Mouse (Mus musculus): ENCODE measurements around the gene Ffar2.

Gene Ffar2

GRCm38 (mm10) chr7:30820854-30821445 lies 2.6 kb downstream of the Ffar2 start:
- DNase-seq (ENCODE audit: low spot score): no peak

- DNase-seq (ENCODE audit: low spot score): no peak
These were observed 3.4 kb downstream of the Ffar2 start for GRCm38 (mm10) chr7:30820131-30820530.

GRCm38 (mm10) chr7:30812291-30812807 lies 11.2 kb downstream of the Ffar2 start:
- no peak for DNase-seq (ENCODE audit: low spot score)

- no peak for DNase-seq (ENCODE audit: low spot score)
These were observed 11.8 kb downstream of the Ffar2 start for GRCm38 (mm10) chr7:30811757-30812290.

- no peak for DNase-seq (ENCODE audit: low spot score)
These were observed 13.3 kb downstream of the Ffar2 start for GRCm38 (mm10) chr7:30810319-30810718.

GRCm38 (mm10) chr7:30805924-30806323 lies 17.7 kb downstream of the Ffar2 start:
- DNase-seq (ENCODE audit: low spot score): peak; percentile 44

- no peak for DNase-seq (ENCODE audit: low spot score)
These were observed 19.4 kb downstream of the Ffar2 start for GRCm38 (mm10) chr7:30804026-30804715.

GRCm38 (mm10) chr7:30803256-30803655 lies 20.3 kb downstream of the Ffar2 start:
- DNase-seq (ENCODE audit: low spot score): no peak

GRCm38 (mm10) chr7:30800653-30801052 lies 22.9 kb downstream of the Ffar2 start:
- no peak for DNase-seq (ENCODE audit: low spot score)

GRCm38 (mm10) chr7:30796790-30797189 lies 26.8 kb downstream of the Ffar2 start:
- DNase-seq (ENCODE audit: low spot score): no peak

- no peak for DNase-seq (ENCODE audit: low spot score)
These were observed 28.7 kb downstream of the Ffar2 start for GRCm38 (mm10) chr7:30794921-30795320.

GRCm38 (mm10) chr7:30791921-30792320 lies 31.7 kb downstream of the Ffar2 start:
- no peak for DNase-seq (ENCODE audit: low spot score)

GRCm38 (mm10) chr7:30790141-30790540 lies 33.4 kb downstream of the Ffar2 start:
- DNase-seq (ENCODE audit: low spot score): no peak

- no peak for DNase-seq (ENCODE audit: low spot score)
These were observed 36.1 kb downstream of the Ffar2 start, which contains the start of gene Krtdap for GRCm38 (mm10) chr7:30787377-30788022. Gene Krtdap (plus strand): TSS chr7:30787896.

GRCm38 (mm10) chr7:30785721-30786546 lies 37.6 kb downstream of the Ffar2 start:
- DNase-seq (ENCODE audit: low spot score): no peak

- DNase-seq (ENCODE audit: low spot score): no peak
These were observed 38.4 kb downstream of the Ffar2 start for GRCm38 (mm10) chr7:30785154-30785553.

GRCm38 (mm10) chr7:30782658-30783057 lies 40.9 kb downstream of the Ffar2 start:
- DNase-seq (ENCODE audit: low spot score): no peak

GRCm38 (mm10) chr7:30781792-30782191 lies 41.8 kb downstream of the Ffar2 start:
- no peak for DNase-seq (ENCODE audit: low spot score)

- DNase-seq (ENCODE audit: low spot score): no peak
These were observed 45.7 kb downstream of the Ffar2 start for GRCm38 (mm10) chr7:30777911-30778310.

- no peak for DNase-seq (ENCODE audit: low spot score)
These were observed 46.4 kb downstream of the Ffar2 start for GRCm38 (mm10) chr7:30777081-30777579.

GRCm38 (mm10) chr7:30776104-30776503 lies 47.5 kb downstream of the Ffar2 start:
- DNase-seq (ENCODE audit: low spot score): no peak

- DNase-seq (ENCODE audit: low spot score): no peak
These were observed 54.3 kb downstream of the Ffar2 start for GRCm38 (mm10) chr7:30769236-30769635.
